Mouse (Mus musculus) lung, postnatal 0 days (tissue): ENCODE data around the gene Rps6ka1.

Experiments used
- CTCF ChIP-seq: IDR thresholded peaks from 2 replicates; pipeline ENCODE4 v1.5.1; 2016; ENCODE audit warnings: antibody characterized with exemption, mild to moderate bottlenecking
- EP300 ChIP-seq: IDR thresholded peaks from 2 replicates; pipeline ENCODE4 v1.6.1; 2016; ENCODE audit warnings: antibody characterized with exemption, mild to moderate bottlenecking, control low read depth

DNA sequence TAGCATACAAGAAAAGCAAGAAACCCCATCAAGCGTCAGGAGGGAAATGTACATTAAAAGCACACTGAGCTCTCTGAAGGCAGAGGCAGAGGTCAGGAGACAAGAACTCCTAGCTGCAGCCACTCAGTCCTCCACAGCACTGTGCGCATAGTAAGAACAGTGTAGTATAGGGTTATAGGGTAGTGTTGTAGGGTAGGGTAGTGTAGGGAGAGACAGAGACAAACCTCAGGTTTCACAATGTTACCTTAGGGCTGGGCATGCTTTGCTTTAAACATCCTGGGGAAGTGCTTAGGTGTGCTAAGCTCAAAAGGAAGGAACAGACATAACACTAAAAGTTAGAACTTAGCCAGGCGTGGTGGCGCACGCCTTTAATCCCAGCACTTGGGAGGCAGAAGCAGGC, 52.4 kb downstream of the Rps6ka1 start:
- no peak for TF ChIP-seq CTCF
- no peak for TF ChIP-seq EP300
